33 mouse cellular contexts compared by ENCODE assay signal in genomic region chr4:75267866-75268265, GRCm38 (mm10). TPM values are rescaled to one million over a fixed set of nuclear protein-coding genes. Genes with fewer than 3 reads are reported as not detected.
A peak's percentile ranks its signal among the peaks of the same experiment; 100 is the strongest.
DNase-seq lines count a peak whose midpoint lies in the region; ATAC-seq and TF ChIP-seq lines count a peak whose summit lies in the region.
"Had no signal": no experiment of that assay in that cellular context is flagged by ENCODE, and none has a peak within 500 bp of the region (broad histone marks: within the 10 kb centered on the region; RNA-seq: fewer than 3 reads in every experiment).

No protein-coding gene starts in this region.

- no peak overlapping the region for H3K9ac ChIP-seq in heart, embryonic 12.5 days
- H3K9ac ChIP-seq in heart, postnatal 0 days (replicated peaks; ENCODE audit: low read depth, low read length) = no peak overlapping the region
- H3K9ac ChIP-seq in midbrain, embryonic 15.5 days = no peak overlapping the region
- H3K9ac ChIP-seq: embryonic facial prominence, embryonic 13.5 days; forebrain, embryonic 15.5 days; hindbrain, embryonic 12.5 days; intestine, embryonic 15.5 days; limb, embryonic 15.5 days; liver, embryonic 13.5 days; midbrain, embryonic 13.5 days; neural tube, embryonic 15.5 days had no signal

- H3K27me3 ChIP-seq in heart, embryonic 12.5 days (replicated peaks) = no peaks in the 10 kb centered on the region
- H3K27me3 ChIP-seq in heart, postnatal 0 days (ENCODE audit: control insufficient read depth, insufficient read depth, low read length) = no peaks in the 10 kb centered on the region
- no peaks in the 10 kb centered on the region for H3K27me3 ChIP-seq in midbrain, embryonic 15.5 days (replicated peaks)
- H3K27me3 ChIP-seq: embryonic facial prominence, embryonic 13.5 days; forebrain, embryonic 15.5 days; hindbrain, embryonic 12.5 days; intestine, embryonic 15.5 days; limb, embryonic 15.5 days; liver, embryonic 13.5 days; midbrain, embryonic 13.5 days; neural tube, embryonic 15.5 days had no signal

- peaks cover 10% of the 10 kb centered on the region; the same call in 1 of the 2 replicates for H3K36me3 ChIP-seq in heart, embryonic 12.5 days
- H3K36me3 ChIP-seq in heart, postnatal 0 days (replicated peaks; ENCODE audit: control insufficient read depth, insufficient read depth, low read length) = 0 out of 2 replicates have a peak, but pooled peaks cover 3% of the 10 kb centered on the region
- peaks cover 5% of the 10 kb centered on the region; the same call in 1 of the 2 replicates for H3K36me3 ChIP-seq in midbrain, embryonic 15.5 days (replicated peaks)
- H3K36me3 ChIP-seq: intestine, embryonic 15.5 days; liver, embryonic 13.5 days; neural tube, embryonic 15.5 days had no signal

- no peak for TF ChIP-seq CTCF in heart, postnatal 0 days (IDR thresholded peaks at IDR 0.05; ENCODE audit: low read depth)

- WGBS in heart, embryonic 12.5 days = 66% methylated on average over 2 of the region's 2 CpGs
- 62% methylated on average over 2 of the region's 2 CpGs for WGBS in heart, postnatal 0 days
- 76% methylated on average over 2 of the region's 2 CpGs for WGBS in midbrain, embryonic 15.5 days

- TF ChIP-seq EP300 in heart, postnatal 0 days (IDR thresholded peaks at IDR 0.05; ENCODE audit: low read depth) = no peak

- no peak for ATAC-seq in heart, embryonic 12.5 days (ENCODE audit: insufficient number of reproducible peaks, low FRiP score)
- ATAC-seq in heart, postnatal 0 days (ENCODE audit: insufficient read depth, low read depth) = no peak
- 0 out of 2 replicates have a peak, but pooled peaks have one; percentile 23 for ATAC-seq in megakaryocyte progenitor cell, adult 5-6 weeks (replicated peaks; ENCODE audit: poor library complexity)
- no peak for ATAC-seq in midbrain, embryonic 15.5 days (replicated peaks)
- ATAC-seq: forebrain, embryonic 15.5 days; hindbrain, postnatal 0 days; intestine, embryonic 15.5 days; midbrain, embryonic 13.5 days had no signal

- no peaks in the 10 kb centered on the region for H3K9me3 ChIP-seq in heart, embryonic 12.5 days (replicated peaks)
- no peaks in the 10 kb centered on the region for H3K9me3 ChIP-seq in heart, postnatal 0 days (replicated peaks; ENCODE audit: control insufficient read depth, low read length)
- H3K9me3 ChIP-seq in midbrain, embryonic 15.5 days = no peaks in the 10 kb centered on the region
- H3K9me3 ChIP-seq: embryonic facial prominence, embryonic 13.5 days; forebrain, embryonic 10.5 days; forebrain, embryonic 15.5 days; hindbrain, embryonic 12.5 days; intestine, embryonic 15.5 days; limb, embryonic 10.5 days; limb, embryonic 15.5 days; liver, embryonic 13.5 days; midbrain, embryonic 13.5 days; neural tube, embryonic 15.5 days had no signal

- no peak for DNase-seq in heart, adult 8-10 months (ENCODE audit: low spot score)
- DNase-seq in heart, postnatal 0 days (ENCODE audit: low spot score) = no peak
- no peak for DNase-seq in heart, adult 11 months
- DNase-seq in MEL-GATA-1-ER (ENCODE audit: extremely low read depth, low read depth) = peak; percentile 37
- no peak for DNase-seq in left cerebral cortex, adult 18-20 months (ENCODE audit: low spot score in 2 of 2)
- DNase-seq: adrenal gland, adult 8-10 months; cerebellum, adult 9-10 months; cerebellum, postnatal 36 days; gastrocnemius, postnatal 25 days; kidney, adult 2 months; kidney, postnatal 36 days; layer of hippocampus, postnatal 36 days; liver, embryonic 13.5 days; lung, adult 18-20 months; lung, postnatal 4 days; right cerebral cortex, postnatal 4 days; thymus, adult 18-20 months; thymus, postnatal 25 days had no signal

- H3K4me3 ChIP-seq in heart, embryonic 12.5 days = no peak overlapping the region
- no peak overlapping the region for H3K4me3 ChIP-seq in heart, postnatal 0 days (ENCODE audit: low read depth, low read length)
- H3K4me3 ChIP-seq in midbrain, embryonic 15.5 days = no peak overlapping the region
- H3K4me3 ChIP-seq: embryonic facial prominence, embryonic 13.5 days; forebrain, embryonic 10.5 days; forebrain, embryonic 15.5 days; hindbrain, embryonic 12.5 days; intestine, embryonic 15.5 days; layer of hippocampus, adult 2 months; limb, embryonic 10.5 days; limb, embryonic 15.5 days; liver, embryonic 13.5 days; midbrain, embryonic 13.5 days; neural tube, embryonic 15.5 days had no signal

- H3K4me2 ChIP-seq in heart, embryonic 12.5 days = no peak overlapping the region
- H3K4me2 ChIP-seq in heart, postnatal 0 days (ENCODE audit: low read depth, low read length) = no peak overlapping the region
- no peak overlapping the region for H3K4me2 ChIP-seq in midbrain, embryonic 15.5 days
- H3K4me2 ChIP-seq: embryonic facial prominence, embryonic 13.5 days; forebrain, embryonic 15.5 days; hindbrain, embryonic 12.5 days; intestine, embryonic 15.5 days; limb, embryonic 15.5 days; liver, embryonic 13.5 days; midbrain, embryonic 13.5 days; neural tube, embryonic 15.5 days had no signal

- peak overlapping the region; percentile 47; the same call in 1 of the 2 replicates for H3K27ac ChIP-seq in heart, embryonic 12.5 days (ENCODE audit: poor library complexity, severe bottlenecking)
- peak overlapping the region; percentile 53 for H3K27ac ChIP-seq in heart, postnatal 0 days (ENCODE audit: low read depth)
- H3K27ac ChIP-seq in midbrain, embryonic 15.5 days = no peak overlapping the region
- H3K27ac ChIP-seq: embryonic facial prominence, embryonic 13.5 days; forebrain, embryonic 10.5 days; forebrain, embryonic 15.5 days; hindbrain, embryonic 12.5 days; hindbrain, postnatal 0 days; intestine, embryonic 15.5 days; layer of hippocampus, adult 2 months; limb, embryonic 10.5 days; limb, embryonic 15.5 days; liver, embryonic 13.5 days; midbrain, embryonic 13.5 days; neural tube, embryonic 15.5 days; stomach, postnatal 0 days had no signal

- no peaks in the 10 kb centered on the region for H3K4me1 ChIP-seq in heart, embryonic 12.5 days (replicated peaks)
- H3K4me1 ChIP-seq in heart, postnatal 0 days (ENCODE audit: control insufficient read depth, insufficient read depth) = no peaks in the 10 kb centered on the region
- H3K4me1 ChIP-seq in midbrain, embryonic 15.5 days = no peaks in the 10 kb centered on the region
- H3K4me1 ChIP-seq: embryonic facial prominence, embryonic 13.5 days; forebrain, embryonic 10.5 days; hindbrain, embryonic 12.5 days; intestine, embryonic 15.5 days; limb, embryonic 10.5 days; limb, embryonic 15.5 days; midbrain, embryonic 13.5 days; neural tube, embryonic 15.5 days had no signal

RNA-seq across cellular contexts. Expression of gene Dmac1, which starts 10.2 kb away (rescaled TPM):
- polyA plus RNA-seq in heart, embryonic 12.5 days (2016; fragmentation: Nextera tagmentation; extraction: Ambion mirVana) = 94.7 and 98.2 TPM in 2 replicates
- 10 to 100 TPM; 50.1 to 58.1 (median 54.9) TPM for total RNA-seq in heart, adult 8-10 months (2022)
- total RNA-seq in heart, postnatal 0 days (2014; rRNA removed; ENCODE audit: low replicate concordance) = 83.9 and 96.4 TPM in 2 replicates
- 123 and 126 TPM in 2 replicates for polyA plus RNA-seq in heart, postnatal 0 days (2015; fragmentation: Nextera tagmentation; extraction: Ambion mirVana)
- 102 and 112 TPM in 2 replicates for total RNA-seq in megakaryocyte progenitor cell, adult 5-6 weeks (2015)
- 76.3 and 91.6 TPM in 2 replicates for total RNA-seq in megakaryocyte progenitor cell, adult 5-6 weeks (2017)
- total RNA-seq in left cerebral cortex, adult 18-20 months (2021) = 10 to 100 TPM; 44.9 to 47.7 TPM
- polyA plus RNA-seq in midbrain, embryonic 15.5 days (2015; fragmentation: Nextera tagmentation; extraction: Ambion mirVana) = 86.8 and 88.3 TPM in 2 replicates
